Mouse (Mus musculus) small intestine, adult 2 months (tissue): ENCODE measurements at regions not wholly inside any gene's neighbourhood (a gene's known extent, or its start where the extent isn't known, plus 50 kb on each side); places are given as distances from the start of the nearest gene placed in this dataset.

ENCODE experiments used
- CTCF ChIP-seq: fragments of 200-500 bp; IDR thresholded peaks from 2 replicates; pipeline ENCODE4 v1.5.1; 2012; ENCODE audit warnings: low read depth, mild to moderate bottlenecking, control low read depth, inconsistent platforms, low read length, moderate library complexity, mixed read lengths; ENCODE audit not compliant: insufficient replicate concordance, insufficient read length; ENCODE audit errors: extremely low read depth
- POLR2A ChIP-seq: fragments of 200-500 bp; IDR thresholded peaks from 2 replicates; pipeline ENCODE4 v1.6.1; 2012; ENCODE audit warnings: low read depth, mild to moderate bottlenecking, control low read depth, inconsistent platforms, low read length, moderate library complexity

DNA sequence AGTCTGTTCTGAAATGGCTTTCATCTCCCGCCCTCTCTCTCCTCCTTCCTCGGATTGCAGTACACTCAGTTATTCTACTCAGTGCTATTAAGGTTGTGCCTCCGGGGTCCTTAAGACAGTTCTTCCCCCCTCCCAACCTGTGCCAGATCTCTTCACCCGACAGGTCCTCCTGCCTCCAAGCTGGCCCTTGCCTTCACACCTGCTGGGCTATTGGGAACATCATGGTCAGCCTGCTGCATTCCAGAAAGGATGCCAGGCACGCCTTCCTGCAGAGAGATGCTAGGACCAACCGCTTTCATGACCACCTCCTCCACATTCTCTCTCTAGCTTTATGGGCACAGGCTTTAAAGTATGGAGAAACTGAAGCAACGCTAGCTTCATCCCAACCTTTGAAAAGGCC lies 94.7 kb downstream of the Otol1 start:
- no peak for TF ChIP-seq CTCF
- no peak for TF ChIP-seq POLR2A
